Mouse (Mus musculus) lung, postnatal 0 days (tissue): Measurements from ENCODE around the gene Cnot3. TPM values are rescaled to one million over a fixed set of nuclear protein-coding genes. Genes with fewer than 3 reads are reported as not detected.
"Not testable (repeated sequence)": the region's sequence is repeated elsewhere in the genome, so short reads cannot be mapped to it uniquely, and the experiment has no call there.

Experiments used
- ATAC-seq: fragments of 200-750 bp; cut with Nextera tagmentation; 2 replicates; pipeline ENCODE4 v1.8.0; 2017; ENCODE audit warnings: moderate library complexity
- DNase-seq: peaks from one replicate; pipeline ENCODE4 v3.0.0-alpha.2; 2016; ENCODE audit warnings: low spot score
- H3K27ac ChIP-seq: fragments of 300-500 bp; sonication (generic); 2 replicates; pipeline ENCODE4 v1.5.1; 2014; ENCODE audit warnings: antibody characterized with exemption, mild to moderate bottlenecking, low read length, mixed read lengths
- H3K27me3 ChIP-seq: fragments of 300-500 bp; sonication (generic); replicated peaks from 2 replicates; pipeline ENCODE4 v1.6.1; 2014; ENCODE audit warnings: low read length, mixed read lengths; ENCODE audit not compliant: insufficient read depth
- H3K36me3 ChIP-seq: fragments of 300-500 bp; sonication (generic); 2 replicates; pipeline ENCODE4 v1.6.1; 2014; ENCODE audit warnings: low read length, mixed read lengths; ENCODE audit not compliant: insufficient read depth
- H3K4me1 ChIP-seq: fragments of 300-500 bp; sonication (generic); 2 replicates; pipeline ENCODE4 v1.6.1; 2014; ENCODE audit warnings: antibody characterized with exemption, low read depth, low read length, mixed read lengths; ENCODE audit not compliant: insufficient read depth
- H3K4me2 ChIP-seq: fragments of 300-500 bp; sonication (generic); replicated peaks from 2 replicates; pipeline ENCODE4 v1.6.1; 2014; ENCODE audit warnings: low read depth, mild to moderate bottlenecking, low read length, moderate library complexity, mixed read lengths
- H3K4me3 ChIP-seq: fragments of 300-500 bp; sonication (generic); 2 replicates; pipeline ENCODE4 v1.5.1; 2014; ENCODE audit warnings: low read depth, low read length
- H3K9ac ChIP-seq: fragments of 300-500 bp; sonication (generic); replicated peaks from 2 replicates; pipeline ENCODE4 v1.6.1; 2014; ENCODE audit warnings: low read depth, mild to moderate bottlenecking
- H3K9me3 ChIP-seq: fragments of 300-500 bp; sonication (generic); 2 replicates; pipeline ENCODE4 v1.6.1; 2016; ENCODE audit warnings: low read length, mixed read lengths
- CTCF ChIP-seq: IDR thresholded peaks from 2 replicates; pipeline ENCODE4 v1.5.1; 2016; ENCODE audit warnings: antibody characterized with exemption, mild to moderate bottlenecking
- EP300 ChIP-seq: IDR thresholded peaks from 2 replicates; pipeline ENCODE4 v1.6.1; 2016; ENCODE audit warnings: antibody characterized with exemption, mild to moderate bottlenecking, control low read depth
- WGBS: fragments of 180-500 bp; shearing (Covaris S2); extraction: QIAGEN DNeasy Blood & Tissue Kit; methylation state at CpG from one replicate; pipeline ENCODE4 v1.1.7; 2014; 5-methylcytosine and 5-hydroxymethylcytosine counted together
- polyA plus RNA-seq: library from polyadenylated mRNA; unstranded; fragments of >200 nt; fragmentation: Nextera tagmentation; extraction: Ambion mirVana; gene quantifications from 2 replicates; pipeline ENCODE4 v1.2.1, GENCODE M21; 2015

Cnot3 gene
- 23.9 and 24.4 TPM in 2 replicates for polyA plus RNA-seq

DNA sequence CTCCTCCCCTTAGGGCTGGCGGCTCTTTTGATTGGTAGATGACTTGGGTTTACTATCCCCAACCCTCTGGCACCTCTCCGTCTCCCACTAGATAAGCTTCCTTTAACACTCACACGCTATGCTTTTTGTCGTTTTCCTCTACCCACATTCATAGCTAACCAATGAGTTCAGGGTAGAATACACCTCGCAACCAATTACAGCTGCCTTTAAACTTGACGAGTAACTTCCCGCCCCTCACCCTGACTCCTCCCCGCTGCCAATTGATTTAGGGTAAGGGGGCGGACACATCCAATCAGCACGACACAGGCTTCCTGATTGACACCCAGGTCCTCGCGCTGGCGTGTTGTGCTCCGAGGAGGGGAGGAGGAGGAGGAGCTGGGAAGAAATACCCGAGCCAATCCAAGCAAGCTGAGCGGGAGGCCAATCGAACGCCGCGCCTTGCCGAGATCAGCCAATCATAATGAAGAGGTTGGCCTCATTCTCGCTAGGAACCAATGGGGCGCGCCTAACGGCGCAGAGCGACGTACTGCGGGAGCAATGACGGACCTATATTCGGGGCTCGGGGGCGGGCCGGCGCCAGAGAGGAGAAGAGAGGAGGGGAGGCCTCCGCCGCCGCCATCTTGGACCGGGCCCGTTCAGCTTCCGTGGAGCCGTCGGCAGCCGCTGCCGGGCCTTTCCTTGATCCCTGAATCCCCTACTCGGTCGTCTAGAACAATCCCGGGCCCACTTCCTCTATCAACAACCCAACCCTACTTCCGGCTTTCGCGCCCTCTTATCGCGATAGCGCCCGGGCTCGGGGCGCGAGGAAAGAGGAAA lies at the start of gene Cnot3:
Cnot3 (plus strand) TSS at position 597 of the 816 bp plus-strand sequence.
- Histone ChIP-seq H3K9me3 (no peaks in the 10 kb centered on the region), H3K9ac (peak within 1 kb of the TSS; percentile 99), H3K4me2 (peak within 1 kb of the TSS; percentile 93), H3K4me3 (peak within 1 kb of the TSS; percentile 98), H3K27ac (peak within 1 kb of the TSS; percentile 99), H3K36me3 (no peaks in the 10 kb centered on the region; the same call in 1 of the 2 replicates), H3K4me1 (peaks cover 14% of the 10 kb centered on the region), H3K27me3 (no peaks in the 10 kb centered on the region)
- under 1% methylated on average over 46 of the region's 58 CpGs for WGBS
- DNase-seq (peak; percentile 100), ATAC-seq (peak; percentile 97)
- TF ChIP-seq EP300 (peak; percentile 83), CTCF (no peak)

DNA sequence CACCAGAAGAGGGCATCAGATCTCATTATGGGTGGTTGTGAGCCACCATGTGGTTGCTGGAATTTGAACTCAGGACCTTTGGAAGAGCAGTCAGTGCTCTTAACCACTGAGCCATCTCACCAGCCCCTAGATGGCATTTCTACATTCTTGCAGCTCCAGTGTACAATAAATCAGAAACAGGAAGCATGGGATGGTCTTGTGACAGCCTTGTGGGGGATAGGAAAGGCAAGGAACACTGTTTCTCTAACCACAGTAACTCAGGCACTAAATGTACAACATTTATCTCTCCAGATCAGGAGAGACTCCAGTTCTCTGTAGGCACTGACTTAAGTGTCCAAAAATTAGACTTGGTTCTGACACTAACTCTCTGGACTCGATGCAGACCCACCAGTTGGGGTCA lies 47.3 kb upstream of the Cnot3 start:
- ATAC-seq, H3K36me3 ChIP-seq, H3K4me1 ChIP-seq, H3K9me3 ChIP-seq, H3K27ac ChIP-seq, DNase-seq, H3K4me2 ChIP-seq, H3K4me3 ChIP-seq, H3K9ac ChIP-seq, H3K27me3 ChIP-seq: not testable (repeated sequence)
- WGBS = 30% methylated on average over 1 of the region's 1 CpGs

DNA sequence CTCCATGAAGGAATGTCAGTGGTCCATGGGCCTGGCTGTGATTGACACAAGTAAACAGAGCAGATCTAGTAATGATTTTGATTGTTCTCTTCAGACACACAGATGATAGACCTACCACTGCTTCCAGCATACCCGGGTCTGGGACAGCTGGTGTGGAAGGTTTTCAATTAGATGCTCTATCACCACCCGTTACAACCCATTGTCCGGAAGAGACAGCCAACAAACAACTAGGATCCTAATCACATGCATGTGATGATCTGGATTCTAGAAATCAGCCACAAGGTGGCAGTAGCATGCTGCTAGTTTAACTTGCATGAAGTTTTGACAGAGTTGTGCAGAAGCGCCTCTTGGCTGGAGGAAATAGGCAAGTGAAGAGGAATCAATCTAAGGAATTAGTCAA lies 43.9 kb upstream of the Cnot3 start:
- WGBS = 8% methylated on average over 4 of the region's 4 CpGs

DNA sequence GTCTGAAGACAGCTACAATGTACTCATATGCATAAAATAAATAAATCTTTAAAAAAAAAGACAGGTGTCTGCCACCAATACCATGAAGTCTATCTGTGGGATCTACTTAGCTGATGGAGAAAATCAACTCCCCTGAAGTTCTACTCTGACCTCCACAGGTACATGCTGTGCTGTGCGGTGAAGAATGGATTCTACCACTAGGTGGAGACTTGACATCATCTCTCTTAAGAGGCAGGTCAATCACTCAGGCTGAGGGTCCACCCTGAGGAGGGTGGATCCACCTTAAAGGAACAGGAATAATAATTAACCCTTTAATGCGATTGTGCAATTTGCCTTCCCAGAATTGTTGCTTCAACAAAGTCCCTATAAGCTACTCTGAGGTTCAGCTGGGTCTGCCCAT lies 38.3 kb upstream of the Cnot3 start:
- peak; percentile 60; the same call in 1 of the 2 replicates for ATAC-seq
- no peaks in the 10 kb centered on the region for H3K27me3 ChIP-seq
- no peak overlapping the region for H3K4me3 ChIP-seq
- H3K27ac ChIP-seq = no peak overlapping the region
- H3K9me3 ChIP-seq = no peaks in the 10 kb centered on the region
- H3K4me1 ChIP-seq = no peaks in the 10 kb centered on the region
- TF ChIP-seq CTCF (peak; percentile 62), EP300 (no peak)
- DNase-seq = peak; percentile 53
- 18% methylated on average over 2 of the region's 2 CpGs for WGBS
- H3K9ac ChIP-seq = no peak overlapping the region
- no peak overlapping the region for H3K4me2 ChIP-seq
- no peaks in the 10 kb centered on the region for H3K36me3 ChIP-seq

More for the DNA sequence above, 43.9 kb upstream of the Cnot3 start:
- ATAC-seq = 0 out of 2 replicates have a peak, but pooled peaks have one; percentile 28
- Histone ChIP-seq H3K27me3 (no peaks in the 10 kb centered on the region), H3K4me2 (no peak overlapping the region), H3K36me3 (no peaks in the 10 kb centered on the region), H3K4me1 (no peaks in the 10 kb centered on the region), H3K9ac (no peak overlapping the region), H3K27ac (no peak overlapping the region), H3K4me3 (no peak overlapping the region), H3K9me3 (no peaks in the 10 kb centered on the region)
- peak; percentile 86 for DNase-seq
- TF ChIP-seq CTCF = peak; percentile 92
- TF ChIP-seq EP300 = no peak

DNA sequence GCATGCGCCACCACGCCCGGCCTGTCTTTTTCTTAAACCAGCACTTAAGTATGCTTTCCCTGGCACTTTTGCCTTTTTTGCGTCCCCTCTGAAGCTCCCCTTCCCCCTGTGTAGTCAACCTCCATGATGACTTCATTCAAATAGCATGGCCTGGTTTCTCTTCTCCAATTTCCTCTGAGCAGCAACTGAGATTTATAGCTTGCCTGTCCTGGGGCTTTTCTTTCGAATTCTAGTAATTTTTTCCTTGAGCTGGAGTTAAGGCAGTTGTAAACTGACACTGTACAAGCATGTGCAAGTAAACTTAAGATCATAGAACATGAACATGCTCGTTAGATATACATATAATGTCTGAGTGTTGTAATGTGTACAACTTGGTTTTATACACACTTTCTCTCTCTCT lies 37.7 kb upstream of the Cnot3 start:
- 78% methylated on average over 6 of the region's 6 CpGs for WGBS
- no peak for ATAC-seq

DNA sequence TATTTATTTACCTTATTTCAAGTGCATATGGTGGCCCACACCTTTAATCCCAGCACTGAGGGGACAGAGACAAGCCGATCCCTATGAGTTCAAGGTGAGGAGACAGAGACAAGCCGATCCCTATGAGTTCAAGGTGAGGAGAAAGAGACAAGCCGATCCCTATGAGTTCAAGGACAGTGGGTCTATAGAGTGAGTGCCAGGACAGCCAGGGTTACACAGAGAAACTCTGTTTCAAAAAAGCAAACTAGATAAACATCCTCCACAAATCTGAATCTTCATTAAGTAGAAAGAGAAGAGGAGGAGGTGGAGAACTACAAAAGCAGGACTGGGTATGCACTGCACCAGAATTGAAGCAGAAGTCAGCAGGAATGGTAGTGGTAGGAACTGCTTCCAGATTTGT lies 36.4 kb upstream of the Cnot3 start:
- Histone ChIP-seq H3K27ac (no peak overlapping the region), H3K4me1 (no peaks in the 10 kb centered on the region), H3K9ac (no peak overlapping the region), H3K4me3 (no peak overlapping the region), H3K9me3 (no peaks in the 10 kb centered on the region), H3K27me3 (no peaks in the 10 kb centered on the region), H3K4me2 (no peak overlapping the region), H3K36me3 (no peaks in the 10 kb centered on the region)
- no peak for TF ChIP-seq EP300
- TF ChIP-seq CTCF = no peak
- ATAC-seq = no peak
- WGBS = 81% methylated on average over 3 of the region's 3 CpGs
- DNase-seq = no peak

More for the DNA sequence above, 37.7 kb upstream of the Cnot3 start:
- Histone ChIP-seq H3K4me1 (no peaks in the 10 kb centered on the region), H3K4me2 (no peak overlapping the region), H3K4me3 (no peak overlapping the region), H3K27ac (no peak overlapping the region), H3K9me3 (no peaks in the 10 kb centered on the region), H3K9ac (no peak overlapping the region), H3K27me3 (no peaks in the 10 kb centered on the region), H3K36me3 (no peaks in the 10 kb centered on the region)
- DNase-seq = no peak
- TF ChIP-seq EP300 = no peak
- TF ChIP-seq CTCF = no peak
